Mouse (Mus musculus): ENCODE measurements at regions not wholly inside any gene's neighbourhood (a gene's known extent, or its start where the extent isn't known, plus 50 kb on each side); places are given as distances from the start of the nearest gene placed in this dataset.
A peak's percentile ranks its signal among the peaks of the same experiment; 100 is the strongest.

GRCm38 (mm10) chr2:170294657-170295056 lies 133.0 kb downstream of the Bcas1 start:
- no peak for DNase-seq
- intact Hi-C loops (cut with DNase I; ENCODE audit: low total_unique reads): no loop called here

GRCm38 (mm10) chr2:170291841-170292655 lies 135.6 kb downstream of the Bcas1 start:
- intact Hi-C loops (cut with DNase I; ENCODE audit: low total_unique reads): no loop called here
- no peak for DNase-seq

GRCm38 (mm10) chr2:170289378-170289960 lies 138.2 kb downstream of the Bcas1 start:
- DNase-seq: no peak
- intact Hi-C loops (cut with DNase I; ENCODE audit: low total_unique reads): no loop called here

- no peak for DNase-seq
- intact Hi-C loops (cut with DNase I; ENCODE audit: low total_unique reads): no loop called here
Observed at GRCm38 (mm10) chr2:170288787-170289186, 138.9 kb downstream of the Bcas1 start.

- DNase-seq: no peak
- intact Hi-C loops (cut with DNase I; ENCODE audit: low total_unique reads): no loop called here
Observed at GRCm38 (mm10) chr2:170288196-170288595, 139.4 kb downstream of the Bcas1 start.

GRCm38 (mm10) chr2:170287301-170287885 lies 139.5 kb upstream of the Zfp217 start:
- intact Hi-C loops (cut with DNase I; ENCODE audit: low total_unique reads): no loop called here
- peak; percentile 61 for DNase-seq

- intact Hi-C loops (cut with DNase I; ENCODE audit: low total_unique reads): no loop called here
- no peak for DNase-seq
Observed at GRCm38 (mm10) chr2:170286773-170287172, 138.9 kb upstream of the Zfp217 start.

- intact Hi-C loops (cut with DNase I; ENCODE audit: low total_unique reads): no loop called here
- no peak for DNase-seq
Observed at GRCm38 (mm10) chr2:170282463-170282862, 134.6 kb upstream of the Zfp217 start.

GRCm38 (mm10) chr2:170281311-170282008 lies 133.6 kb upstream of the Zfp217 start:
- DNase-seq: no peak

GRCm38 (mm10) chr2:170280733-170281132 lies 132.8 kb upstream of the Zfp217 start:
- DNase-seq: no peak
- intact Hi-C loops (cut with DNase I; ENCODE audit: low total_unique reads): no loop called here

More at GRCm38 (mm10) chr2:170281311-170282008, 133.6 kb upstream of the Zfp217 start:
- intact Hi-C loops (cut with DNase I; ENCODE audit: low total_unique reads): no loop called here

- DNase-seq: no peak
- intact Hi-C loops (cut with DNase I; ENCODE audit: low total_unique reads): no loop called here
Observed at GRCm38 (mm10) chr2:170277896-170278295, 130.0 kb upstream of the Zfp217 start.

GRCm38 (mm10) chr2:170277182-170277767 lies 129.4 kb upstream of the Zfp217 start:
- no peak for DNase-seq
- intact Hi-C loops (cut with DNase I; ENCODE audit: low total_unique reads): no loop called here

- intact Hi-C loops (cut with DNase I; ENCODE audit: low total_unique reads): no loop called here
- no peak for DNase-seq
Observed at GRCm38 (mm10) chr2:170275687-170276086, 127.8 kb upstream of the Zfp217 start.

GRCm38 (mm10) chr2:170269926-170270577 lies 122.1 kb upstream of the Zfp217 start:
- intact Hi-C loops (cut with DNase I; ENCODE audit: low total_unique reads): no loop called here
- DNase-seq: no peak

- intact Hi-C loops (cut with DNase I; ENCODE audit: low total_unique reads): no loop called here
- DNase-seq: peak; percentile 38
Observed at GRCm38 (mm10) chr2:170268080-170268479, 120.2 kb upstream of the Zfp217 start.

- DNase-seq: no peak
- intact Hi-C loops (cut with DNase I; ENCODE audit: low total_unique reads): no loop called here
Observed at GRCm38 (mm10) chr2:170267152-170267551, 119.2 kb upstream of the Zfp217 start.

GRCm38 (mm10) chr2:170266407-170267101 lies 118.7 kb upstream of the Zfp217 start:
- intact Hi-C loops (cut with DNase I; ENCODE audit: low total_unique reads): no loop called here

GRCm38 (mm10) chr2:170263594-170263993 lies 115.7 kb upstream of the Zfp217 start:
- no peak for DNase-seq
- intact Hi-C loops (cut with DNase I; ENCODE audit: low total_unique reads): no loop called here

More at GRCm38 (mm10) chr2:170266407-170267101, 118.7 kb upstream of the Zfp217 start:
- DNase-seq: no peak

GRCm38 (mm10) chr2:170261191-170261590 lies 113.3 kb upstream of the Zfp217 start:
- DNase-seq: no peak

More at GRCm38 (mm10) chr2:170261191-170261590, 113.3 kb upstream of the Zfp217 start:
- intact Hi-C loops (cut with DNase I; ENCODE audit: low total_unique reads): no loop called here

All from gastrocnemius, postnatal 14 days (tissue).